Mouse (Mus musculus) liver, adult 2 months (tissue): ENCODE results near the gene Ugt1a9.

Experiments
- CTCF ChIP-seq: fragments of 200-500 bp; IDR thresholded peaks from 2 replicates; pipeline ENCODE4 v1.5.1; 2011; ENCODE audit warnings: low read depth, low read length, control low read depth
- POLR2A ChIP-seq: fragments of 200-500 bp; IDR thresholded peaks from 2 replicates; pipeline ENCODE4 v1.6.1; 2011; ENCODE audit warnings: low read length, control low read depth; ENCODE audit not compliant: insufficient read depth; ENCODE audit errors: extremely low read depth

- TF ChIP-seq POLR2A (no peak), CTCF (no peak)
Observed at GRCm38 (mm10) chr1:88254793-88255465, 184.3 kb downstream of the Ugt1a9 start.
